Mouse (Mus musculus) forebrain, embryonic 13.5 days (tissue): Measurements from ENCODE around the gene Ifne. TPM values are rescaled to one million over a fixed set of nuclear protein-coding genes. Genes with fewer than 3 reads are reported as not detected.

Source experiments
- ATAC-seq: fragments of 200-750 bp; cut with Nextera tagmentation; 2 replicates; pipeline ENCODE4 v1.8.0; 2017
- H3K27ac ChIP-seq: fragments of 300-500 bp; sonication (generic); 2 replicates; pipeline ENCODE4 v1.5.1; 2015; ENCODE audit warnings: inconsistent platforms, mild to moderate bottlenecking, moderate library complexity
- H3K27me3 ChIP-seq: fragments of 300-500 bp; sonication (generic); 2 replicates; pipeline ENCODE4 v1.6.1; 2015; ENCODE audit warnings: mild to moderate bottlenecking, inconsistent platforms
- H3K36me3 ChIP-seq: fragments of 300-500 bp; sonication (generic); 2 replicates; pipeline ENCODE4 v1.6.1; 2015; ENCODE audit warnings: mild to moderate bottlenecking, inconsistent platforms; ENCODE audit not compliant: poor library complexity, severe bottlenecking
- H3K4me1 ChIP-seq: fragments of 300-500 bp; sonication (generic); 2 replicates; pipeline ENCODE4 v1.6.1; 2015; ENCODE audit warnings: inconsistent platforms
- H3K4me2 ChIP-seq: fragments of 300-500 bp; sonication (generic); 2 replicates; pipeline ENCODE4 v1.6.1; 2015; ENCODE audit warnings: inconsistent platforms, mild to moderate bottlenecking, moderate library complexity
- H3K4me3 ChIP-seq: fragments of 300-500 bp; sonication (generic); 2 replicates; pipeline ENCODE4 v1.5.1; 2015; ENCODE audit warnings: mild to moderate bottlenecking, inconsistent platforms
- H3K9ac ChIP-seq: fragments of 300-500 bp; sonication (generic); 2 replicates; pipeline ENCODE4 v1.6.1; 2015; ENCODE audit warnings: mild to moderate bottlenecking, inconsistent platforms
- H3K9me3 ChIP-seq: fragments of 300-500 bp; sonication (generic); replicated peaks from 2 replicates; pipeline ENCODE4 v1.6.1; 2016; ENCODE audit warnings: inconsistent platforms
- WGBS: fragments of 180-500 bp; shearing (Covaris S2); methylation state at CpG from one replicate; pipeline ENCODE4 v1.1.7; 2015; 5-methylcytosine and 5-hydroxymethylcytosine counted together
- polyA plus RNA-seq: library from polyadenylated mRNA; unstranded; fragments of >200 nt; fragmentation: Nextera tagmentation; extraction: Ambion mirVana; gene quantifications from 2 replicates; pipeline ENCODE4 v1.2.1, GENCODE M21; 2015

The Ifne gene
- polyA plus RNA-seq, 1 experiment from 2014 or later, result not detected

DNA sequence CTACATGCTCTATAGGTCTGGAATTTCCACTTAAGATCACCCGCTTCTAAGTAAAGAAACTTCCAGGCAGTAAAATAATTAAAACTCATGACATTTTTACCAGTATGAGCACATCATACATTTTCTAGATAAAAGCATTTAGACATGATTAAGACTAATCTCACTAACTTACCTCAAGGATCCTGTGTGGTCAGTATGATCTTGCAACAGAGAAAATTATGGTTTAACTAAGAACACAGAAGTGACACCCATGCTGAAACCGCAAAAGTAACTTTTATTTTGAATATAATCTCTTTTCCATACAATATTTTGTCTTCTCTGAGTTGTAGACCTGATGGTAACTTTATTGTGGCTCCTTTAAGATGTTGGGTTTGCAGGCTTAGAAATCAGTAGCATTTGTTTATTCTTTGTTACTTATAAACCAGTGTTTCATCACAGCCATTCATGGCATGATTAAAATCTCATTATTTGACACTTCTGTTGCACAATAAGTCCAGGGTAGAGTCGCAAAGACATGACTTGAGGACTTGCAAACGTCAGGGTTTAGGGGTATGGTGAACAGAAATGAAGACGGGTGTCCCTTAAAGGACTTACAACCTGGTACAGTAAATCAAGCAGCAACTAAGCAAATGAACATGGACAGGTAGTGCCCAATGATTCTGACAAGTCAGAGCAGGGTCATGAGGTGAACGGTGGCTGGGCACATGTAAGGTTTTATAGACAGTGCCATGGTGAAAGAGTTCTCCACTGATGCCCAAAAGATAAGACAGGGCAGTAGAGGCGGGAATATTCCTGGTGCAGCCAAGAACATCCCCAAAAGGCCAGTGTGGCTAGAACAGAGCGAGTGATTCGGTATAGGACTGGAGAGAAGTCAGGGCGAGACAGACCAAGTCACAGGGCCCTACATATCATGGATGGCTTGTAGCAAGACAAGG lies 29.9 kb upstream of the Ifne start:
- no peak overlapping the region for H3K4me3 ChIP-seq
- no peak overlapping the region for H3K27ac ChIP-seq
- H3K9me3 ChIP-seq, result no peaks in the 10 kb centered on the region
- no peaks in the 10 kb centered on the region for H3K36me3 ChIP-seq
- no peak for ATAC-seq
- H3K4me1 ChIP-seq, result no peaks in the 10 kb centered on the region
- no peak overlapping the region for H3K9ac ChIP-seq
- no peaks in the 10 kb centered on the region for H3K27me3 ChIP-seq
- no peak overlapping the region for H3K4me2 ChIP-seq
- 91% methylated on average over 10 of the region's 10 CpGs for WGBS

- H3K9me3 ChIP-seq, result no peaks in the 10 kb centered on the region
Observed at GRCm38 (mm10) chr4:88893201-88893754, 13.3 kb upstream of the Ifne start.

GRCm38 (mm10) chr4:88888236-88888635 lies 8.2 kb upstream of the Ifne start:
- no peak for ATAC-seq
- Histone ChIP-seq H3K4me3 (no peak overlapping the region), H3K9ac (no peak overlapping the region), H3K9me3 (no peaks in the 10 kb centered on the region), H3K27me3 (no peaks in the 10 kb centered on the region), H3K27ac (no peak overlapping the region), H3K36me3 (no peaks in the 10 kb centered on the region), H3K4me1 (no peaks in the 10 kb centered on the region), H3K4me2 (no peak overlapping the region)

More at GRCm38 (mm10) chr4:88893201-88893754, 13.3 kb upstream of the Ifne start:
- H3K27ac ChIP-seq, result no peak overlapping the region
- H3K4me2 ChIP-seq, result no peak overlapping the region
- ATAC-seq, result no peak
- H3K4me1 ChIP-seq, result no peaks in the 10 kb centered on the region
- no peaks in the 10 kb centered on the region for H3K27me3 ChIP-seq
- H3K4me3 ChIP-seq, result no peak overlapping the region
- no peaks in the 10 kb centered on the region for H3K36me3 ChIP-seq
- no peak overlapping the region for H3K9ac ChIP-seq

GRCm38 (mm10) chr4:88878772-88879171 lies 1.2 kb downstream of the Ifne start:
- H3K9ac ChIP-seq, result no peak overlapping the region
- no peaks in the 10 kb centered on the region for H3K4me1 ChIP-seq
- H3K36me3 ChIP-seq, result no peaks in the 10 kb centered on the region
- H3K9me3 ChIP-seq, result no peaks in the 10 kb centered on the region
- no peak for ATAC-seq
- 67% methylated on average over 4 of the region's 4 CpGs for WGBS
- H3K27ac ChIP-seq, result no peak overlapping the region
- H3K4me3 ChIP-seq, result no peak overlapping the region
- H3K4me2 ChIP-seq, result no peak overlapping the region
- no peaks in the 10 kb centered on the region for H3K27me3 ChIP-seq

GRCm38 (mm10) chr4:88878246-88878645 lies 1.8 kb downstream of the Ifne start:
- WGBS, result 48% methylated on average over 10 of the region's 10 CpGs
- no peaks in the 10 kb centered on the region for H3K9me3 ChIP-seq

DNA sequence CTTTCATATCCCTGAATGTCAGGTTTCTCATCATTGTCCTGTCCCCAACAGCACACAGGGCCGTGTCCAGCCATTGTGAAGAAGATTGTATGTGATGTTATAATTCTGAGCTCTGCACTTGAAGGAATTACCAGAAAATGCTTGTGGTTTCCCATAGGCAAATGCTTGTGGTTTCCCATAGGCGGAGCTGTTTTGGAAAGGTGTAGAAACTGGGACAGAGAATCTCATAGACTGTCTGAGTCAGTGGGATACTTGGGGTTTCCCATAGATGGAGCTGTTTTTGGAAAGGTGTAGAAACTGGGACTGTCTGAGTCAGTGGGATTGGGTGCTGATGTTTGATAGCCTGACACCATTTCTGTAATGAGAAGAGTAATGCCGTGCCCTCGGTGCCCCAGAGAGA lies 3.5 kb downstream of the Ifne start:
- H3K4me3 ChIP-seq, result no peak overlapping the region

More at GRCm38 (mm10) chr4:88878246-88878645, 1.8 kb downstream of the Ifne start:
- Histone ChIP-seq H3K4me3 (no peak overlapping the region), H3K4me2 (no peak overlapping the region), H3K9ac (no peak overlapping the region), H3K27ac (no peak overlapping the region), H3K27me3 (no peaks in the 10 kb centered on the region), H3K36me3 (no peaks in the 10 kb centered on the region), H3K4me1 (no peaks in the 10 kb centered on the region)
- ATAC-seq, result no peak

DNA sequence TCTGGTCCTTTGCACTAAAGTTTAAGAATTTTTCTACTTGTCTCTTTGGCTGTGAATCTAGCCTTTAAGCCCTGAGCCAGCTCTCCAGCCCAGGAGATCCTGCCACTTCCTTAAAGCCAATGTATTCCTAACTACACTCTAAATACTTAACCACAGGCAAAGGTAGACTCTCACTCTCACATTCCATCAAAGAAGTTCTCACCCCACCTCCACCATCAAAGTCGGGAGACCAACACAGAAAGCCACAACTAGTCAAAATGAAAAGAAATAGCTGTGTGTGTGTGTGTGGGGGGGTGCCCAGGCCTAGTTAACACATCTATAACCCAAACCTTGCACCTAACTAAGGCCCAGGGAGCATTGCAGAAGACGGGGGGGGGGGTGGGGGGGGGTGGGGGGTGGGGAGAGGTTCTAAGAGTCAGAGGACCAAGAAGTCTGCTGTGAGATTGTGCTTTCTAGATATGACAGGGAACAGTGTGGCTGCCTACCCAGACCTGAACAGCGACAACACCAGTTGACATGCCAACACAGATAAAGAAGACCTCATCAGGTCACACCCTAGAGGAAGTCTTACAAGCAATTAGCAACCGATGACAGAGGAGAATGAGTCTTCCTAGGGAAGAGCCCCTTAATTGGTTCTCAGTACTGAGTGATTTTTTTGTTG lies 4.4 kb downstream of the Ifne start:
- Histone ChIP-seq H3K36me3 (no peaks in the 10 kb centered on the region), H3K27me3 (no peaks in the 10 kb centered on the region; the same call in 1 of the 2 replicates), H3K27ac (no peak overlapping the region), H3K9ac (no peak overlapping the region), H3K4me2 (no peak overlapping the region), H3K4me1 (no peaks in the 10 kb centered on the region), H3K9me3 (no peaks in the 10 kb centered on the region), H3K4me3 (no peak overlapping the region)
- WGBS, result 71% methylated on average over 4 of the region's 4 CpGs
- ATAC-seq, result no peak

More for the DNA sequence above, 3.5 kb downstream of the Ifne start:
- WGBS, result 88% methylated on average over 4 of the region's 4 CpGs
- ATAC-seq, result no peak
- Histone ChIP-seq H3K4me1 (no peaks in the 10 kb centered on the region), H3K36me3 (no peaks in the 10 kb centered on the region), H3K27ac (no peak overlapping the region), H3K4me2 (no peak overlapping the region), H3K9ac (no peak overlapping the region), H3K9me3 (no peaks in the 10 kb centered on the region), H3K27me3 (no peaks in the 10 kb centered on the region; the same call in 1 of the 2 replicates)

DNA sequence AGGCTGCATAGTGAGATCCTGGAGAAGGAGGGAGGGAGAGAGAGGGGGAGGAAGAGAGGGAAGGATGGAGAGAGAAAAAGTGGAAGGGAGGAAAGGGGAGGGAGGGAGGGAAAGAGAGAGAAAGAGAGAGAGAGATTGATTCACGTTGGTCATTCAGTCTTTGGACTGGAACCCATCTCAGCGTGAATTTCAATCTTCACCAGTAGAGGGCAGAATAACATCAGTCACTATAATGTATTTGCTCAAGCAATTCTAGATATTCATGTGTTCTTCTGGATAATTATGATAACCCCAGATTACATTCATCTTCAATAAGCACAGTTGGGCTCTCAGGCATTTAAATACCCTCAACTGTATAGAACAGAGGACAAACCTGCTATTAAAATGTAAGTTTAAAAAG lies 7.3 kb downstream of the Ifne start:
- H3K4me2 ChIP-seq, result no peak overlapping the region
- peaks cover 5% of the 10 kb centered on the region; the same call in 1 of the 2 replicates for H3K4me1 ChIP-seq
- H3K27me3 ChIP-seq, result no peaks in the 10 kb centered on the region; the same call in none of the 2 replicates
- H3K4me3 ChIP-seq, result no peak overlapping the region
- H3K36me3 ChIP-seq, result no peaks in the 10 kb centered on the region
- H3K27ac ChIP-seq, result no peak overlapping the region
- H3K9me3 ChIP-seq, result no peaks in the 10 kb centered on the region
- H3K9ac ChIP-seq, result no peak overlapping the region
- ATAC-seq, result no peak
- WGBS, result 0% methylated on average over 2 of the region's 2 CpGs

DNA sequence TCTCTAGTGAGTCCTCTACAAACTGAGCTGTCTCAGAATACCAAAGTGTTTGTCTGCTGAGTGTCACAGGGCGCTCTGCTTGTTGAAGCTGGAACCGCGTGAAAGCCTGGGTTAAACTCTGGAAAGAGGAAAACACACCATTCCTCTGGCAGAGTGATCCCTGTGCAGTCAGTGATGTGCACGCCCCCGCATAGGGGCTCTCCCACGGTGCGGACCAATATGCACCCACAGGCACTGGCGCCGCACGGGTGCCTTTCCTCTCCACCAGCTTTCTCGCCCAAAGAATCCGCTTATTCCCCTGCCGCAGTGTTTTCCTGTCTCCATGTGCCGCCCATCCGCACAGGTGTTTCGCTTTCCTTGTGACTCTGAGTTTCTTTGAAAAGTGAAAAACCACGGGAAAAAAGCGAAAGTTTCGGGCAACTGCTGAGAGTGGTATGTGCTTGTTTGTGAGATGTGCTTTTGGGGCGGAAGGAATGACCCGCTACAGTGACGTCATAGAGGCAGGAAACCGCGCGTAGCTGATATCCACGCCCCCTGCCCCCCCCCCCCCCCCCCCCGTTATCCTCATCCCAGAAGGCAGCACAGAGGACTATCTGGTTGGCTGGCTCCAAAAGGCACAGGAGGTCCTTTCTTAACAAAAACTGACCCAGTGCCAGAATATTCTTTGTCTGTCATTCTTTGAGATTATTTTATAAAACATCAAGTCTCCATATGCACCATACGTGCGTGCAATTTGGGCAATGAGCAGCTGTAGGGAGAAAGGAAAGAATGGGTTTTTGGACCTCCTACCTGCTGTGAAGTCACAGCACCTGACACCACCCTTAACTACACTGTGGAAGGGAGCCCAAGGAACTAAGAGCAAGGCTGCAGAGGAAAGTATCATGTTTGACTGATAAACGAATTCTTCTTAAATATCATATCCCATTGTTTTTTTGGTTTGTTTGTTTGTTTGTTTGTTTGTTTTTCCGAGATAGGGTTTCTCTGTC lies 11.8 kb downstream of the Ifne start:
- Histone ChIP-seq H3K27me3 (peaks cover 9% of the 10 kb centered on the region), H3K27ac (no peak overlapping the region), H3K4me2 (peak overlapping the region; percentile 89), H3K9me3 (no peaks in the 10 kb centered on the region), H3K4me1 (peaks cover 11% of the 10 kb centered on the region), H3K9ac (peak overlapping the region; percentile 64), H3K4me3 (peak overlapping the region; percentile 58), H3K36me3 (no peaks in the 10 kb centered on the region)
- ATAC-seq, result peak; percentile 76
- WGBS, result 9% methylated on average over 31 of the region's 31 CpGs

GRCm38 (mm10) chr4:88867366-88867925 lies 12.6 kb downstream of the Ifne start:
- peaks cover 14% of the 10 kb centered on the region for H3K27me3 ChIP-seq
- no peaks in the 10 kb centered on the region for H3K9me3 ChIP-seq
- H3K4me3 ChIP-seq, result peak overlapping the region; percentile 58
- no peak overlapping the region for H3K27ac ChIP-seq
- 0% methylated on average over 8 of the region's 8 CpGs for WGBS
- peak overlapping the region; percentile 89 for H3K4me2 ChIP-seq
- H3K9ac ChIP-seq, result peak overlapping the region; percentile 64
- H3K4me1 ChIP-seq, result peaks cover 14% of the 10 kb centered on the region
- peak; percentile 78 for ATAC-seq
- H3K36me3 ChIP-seq, result no peaks in the 10 kb centered on the region

- ATAC-seq, result no peak
Observed at GRCm38 (mm10) chr4:88865011-88865569, 14.9 kb downstream of the Ifne start.

More at GRCm38 (mm10) chr4:88865011-88865569, 14.9 kb downstream of the Ifne start:
- no peaks in the 10 kb centered on the region for H3K9me3 ChIP-seq
- H3K4me3 ChIP-seq, result no peak overlapping the region
- no peak overlapping the region for H3K27ac ChIP-seq
- peaks cover 14% of the 10 kb centered on the region for H3K4me1 ChIP-seq
- H3K4me2 ChIP-seq, result no peak overlapping the region
- H3K27me3 ChIP-seq, result peaks cover 14% of the 10 kb centered on the region; the same call in 1 of the 2 replicates
- WGBS, result 59% methylated on average over 6 of the region's 6 CpGs
- no peaks in the 10 kb centered on the region for H3K36me3 ChIP-seq
- no peak overlapping the region for H3K9ac ChIP-seq
